Mouse (Mus musculus): Measurements from ENCODE around the gene Spg21. TPM values are rescaled to one million over a fixed set of nuclear protein-coding genes. Genes with fewer than 3 reads are reported as not detected.

Gene Spg21
- polyA plus RNA-seq, 2 experiments: 6.9 to 28.0 TPM

GRCm38 (mm10) chr9:65465241-65465640, 4.5 kb downstream of the Spg21 start:
- 71% methylated on average over 2 of the region's 2 CpGs for WGBS (ENCODE audit: insufficient replicate concordance)
- no peak for DNase-seq (ENCODE audit: low read depth in 3 of 3, low spot score in 3 of 3)
- Histone ChIP-seq H3K4me3 (ENCODE audit: insufficient read depth in 1 of 2, low read depth in 2 of 2, low read length in 2 of 2) (no peak overlapping the region), H3K27me3 (ENCODE audit: control insufficient read depth, insufficient read depth, low read length) (no peaks in the 10 kb centered on the region), H3K36me3 (replicated peaks; ENCODE audit: control insufficient read depth, insufficient read depth, low read depth) (peaks cover 4% of the 10 kb centered on the region), H3K4me1 (replicated peaks; ENCODE audit: control insufficient read depth in 2 of 2, insufficient read depth in 2 of 2, low read length in 1 of 2) (peaks cover 2 to 11% of the 10 kb centered on the region in 2 experiments), H3K9ac (replicated peaks) (no peak overlapping the region), H3K9me3 (ENCODE audit: control insufficient read depth, low read length) (no peaks in the 10 kb centered on the region), H3K27ac (no peak overlapping the region), H3K4me2 (ENCODE audit: low read depth) (no peak overlapping the region)
- no peak for ATAC-seq (ENCODE audit: insufficient read depth)
- no peak for TF ChIP-seq EP300 (IDR thresholded peaks at IDR 0.05; ENCODE audit: low read depth)
- TF ChIP-seq CTCF (IDR thresholded peaks at IDR 0.05; ENCODE audit: low read depth): no peak

GRCm38 (mm10) chr9:65467686-65468085, 6.9 kb downstream of the Spg21 start:
- peaks cover 4% of the 10 kb centered on the region for H3K36me3 ChIP-seq (replicated peaks; ENCODE audit: control insufficient read depth, insufficient read depth, low read depth)
- no peak overlapping the region for H3K27ac ChIP-seq
- WGBS (ENCODE audit: insufficient replicate concordance): 64% methylated on average over 11 of the region's 11 CpGs
- no peaks in the 10 kb centered on the region; a peak in 2 of 4 replicates for H3K4me1 ChIP-seq (replicated peaks; ENCODE audit: control insufficient read depth in 2 of 2, insufficient read depth in 2 of 2, low read length in 1 of 2)
- DNase-seq (ENCODE audit: low read depth in 3 of 3, low spot score in 3 of 3) (no peak), ATAC-seq (ENCODE audit: insufficient read depth) (no peak)
- H3K4me3 ChIP-seq (ENCODE audit: insufficient read depth in 1 of 2, low read depth in 2 of 2, low read length in 2 of 2): no peak overlapping the region
- H3K9me3 ChIP-seq (ENCODE audit: control insufficient read depth, low read length): no peaks in the 10 kb centered on the region
- no peaks in the 10 kb centered on the region for H3K27me3 ChIP-seq (ENCODE audit: control insufficient read depth, insufficient read depth, low read length)
- TF ChIP-seq CTCF (IDR thresholded peaks at IDR 0.05; ENCODE audit: low read depth) (no peak), EP300 (IDR thresholded peaks at IDR 0.05; ENCODE audit: low read depth) (no peak)
- H3K4me2 ChIP-seq (ENCODE audit: low read depth): no peak overlapping the region
- no peak overlapping the region for H3K9ac ChIP-seq (replicated peaks)

GRCm38 (mm10) chr9:65472769-65473168, 12.0 kb downstream of the Spg21 start:
- Histone ChIP-seq H3K4me1 (replicated peaks; ENCODE audit: control insufficient read depth in 2 of 2, insufficient read depth in 2 of 2, low read length in 1 of 2) (no peaks in the 10 kb centered on the region; a peak in 1 of 4 replicates), H3K9ac (replicated peaks) (no peak overlapping the region), H3K4me2 (ENCODE audit: low read depth) (no peak overlapping the region), H3K27ac (no peak overlapping the region), H3K27me3 (ENCODE audit: control insufficient read depth, insufficient read depth, low read length) (no peaks in the 10 kb centered on the region), H3K9me3 (ENCODE audit: control insufficient read depth, low read length) (no peaks in the 10 kb centered on the region), H3K4me3 (ENCODE audit: insufficient read depth in 1 of 2, low read depth in 2 of 2, low read length in 2 of 2) (no peak overlapping the region), H3K36me3 (replicated peaks; ENCODE audit: control insufficient read depth, insufficient read depth, low read depth) (no peaks in the 10 kb centered on the region)
- WGBS (ENCODE audit: insufficient replicate concordance): 67% methylated on average over 4 of the region's 4 CpGs
- ATAC-seq (ENCODE audit: insufficient read depth) (no peak), DNase-seq (ENCODE audit: low read depth in 3 of 3, low spot score in 3 of 3) (no peak)
- no peak for TF ChIP-seq CTCF (IDR thresholded peaks at IDR 0.05; ENCODE audit: low read depth)
- TF ChIP-seq EP300 (IDR thresholded peaks at IDR 0.05; ENCODE audit: low read depth): no peak

- WGBS (ENCODE audit: insufficient replicate concordance): 69% methylated on average over 8 of the region's 8 CpGs
- Histone ChIP-seq H3K4me2 (ENCODE audit: low read depth) (no peak overlapping the region), H3K36me3 (replicated peaks; ENCODE audit: control insufficient read depth, insufficient read depth, low read depth) (no peaks in the 10 kb centered on the region), H3K4me3 (ENCODE audit: insufficient read depth in 1 of 2, low read depth in 2 of 2, low read length in 2 of 2) (no peak overlapping the region), H3K4me1 (replicated peaks; ENCODE audit: control insufficient read depth in 2 of 2, insufficient read depth in 2 of 2, low read length in 1 of 2) (no peaks in the 10 kb centered on the region), H3K9me3 (ENCODE audit: control insufficient read depth, low read length) (no peaks in the 10 kb centered on the region), H3K27me3 (ENCODE audit: control insufficient read depth, insufficient read depth, low read length) (no peaks in the 10 kb centered on the region), H3K27ac (no peak overlapping the region), H3K9ac (replicated peaks) (no peak overlapping the region)
- TF ChIP-seq EP300 (IDR thresholded peaks at IDR 0.05; ENCODE audit: low read depth) (no peak), CTCF (IDR thresholded peaks at IDR 0.05; ENCODE audit: low read depth) (no peak)
- ATAC-seq (ENCODE audit: insufficient read depth) (no peak), DNase-seq (ENCODE audit: low read depth in 3 of 3, low spot score in 3 of 3) (no peak)
Observed at GRCm38 (mm10) chr9:65479158-65479557, 18.4 kb downstream of the Spg21 start.

GRCm38 (mm10) chr9:65480071-65480470, 19.3 kb downstream of the Spg21 start:
- Histone ChIP-seq H3K9me3 (ENCODE audit: control insufficient read depth, low read length) (no peaks in the 10 kb centered on the region), H3K9ac (replicated peaks) (no peak overlapping the region), H3K27me3 (ENCODE audit: control insufficient read depth, insufficient read depth, low read length) (no peaks in the 10 kb centered on the region), H3K4me1 (replicated peaks; ENCODE audit: control insufficient read depth in 2 of 2, insufficient read depth in 2 of 2, low read length in 1 of 2) (no peaks in the 10 kb centered on the region), H3K27ac (no peak overlapping the region), H3K4me3 (ENCODE audit: insufficient read depth in 1 of 2, low read depth in 2 of 2, low read length in 2 of 2) (no peak overlapping the region), H3K36me3 (replicated peaks; ENCODE audit: control insufficient read depth, insufficient read depth, low read depth) (no peaks in the 10 kb centered on the region; the same call in 1 of the 2 replicates), H3K4me2 (ENCODE audit: low read depth) (no peak overlapping the region)
- WGBS (ENCODE audit: insufficient replicate concordance): 67% methylated on average over 5 of the region's 5 CpGs
- ATAC-seq (ENCODE audit: insufficient read depth) (no peak), DNase-seq (ENCODE audit: low read depth in 3 of 3, low spot score in 3 of 3) (no peak)
- no peak for TF ChIP-seq EP300 (IDR thresholded peaks at IDR 0.05; ENCODE audit: low read depth)
- TF ChIP-seq CTCF (IDR thresholded peaks at IDR 0.05; ENCODE audit: low read depth): no peak

Data from liver, embryonic 14.5 days (tissue).